In genomic region chr8:95204039-95204380, GRCm38 (mm10) we compare ENCODE assay signal across 8 mouse cellular contexts. TPM values are rescaled to one million over a fixed set of nuclear protein-coding genes. Genes with fewer than 3 reads are reported as not detected.
A peak's percentile ranks its signal among the peaks of the same experiment; 100 is the strongest.
DNase-seq lines count a peak whose midpoint lies in the region; ATAC-seq lines count a peak whose summit lies in the region.

No protein-coding gene starts in this region.

- no peak overlapping the region for H3K4me2 ChIP-seq in hindbrain, embryonic 13.5 days

- WGBS in hindbrain, embryonic 13.5 days, result 17% methylated on average over 10 of the region's 10 CpGs

- no peaks in the 10 kb centered on the region for H3K9me3 ChIP-seq in hindbrain, embryonic 13.5 days

- H3K27me3 ChIP-seq in hindbrain, embryonic 13.5 days, result no peaks in the 10 kb centered on the region

- DNase-seq in WW6 (ENCODE audit: low read depth, low spot score), result peak; percentile 56
- peak; percentile 50 for DNase-seq in cerebellum, adult 9-11 months
- DNase-seq in frontal cortex, postnatal 25 days (ENCODE audit: low spot score in 2 of 2), result peak; percentile 43 to 65
- DNase-seq in layer of hippocampus, postnatal 36 days, result peak; percentile 66 to 71
- peak; percentile 71 for DNase-seq in right cerebral cortex, postnatal 14 days
- peak; percentile 66 to 77 for DNase-seq in urinary bladder, postnatal 4 days (ENCODE audit: low spot score in 2 of 2)

- H3K4me3 ChIP-seq in hindbrain, embryonic 13.5 days, result no peak overlapping the region

- peak overlapping the region; percentile 89; the same call in 1 of the 2 replicates for H3K27ac ChIP-seq in hindbrain, embryonic 13.5 days

- H3K36me3 ChIP-seq in hindbrain, embryonic 13.5 days, result no peaks in the 10 kb centered on the region

- peak; percentile 62 for ATAC-seq in hindbrain, embryonic 13.5 days (ENCODE audit: low FRiP score)
- ATAC-seq in megakaryocyte-erythroid progenitor cell, adult 5-6 weeks (replicated peaks; ENCODE audit: low FRiP score, low TSS enrichment, poor library complexity, severe bottlenecking), result peak; percentile 84

- peaks cover 32% of the 10 kb centered on the region for H3K4me1 ChIP-seq in hindbrain, embryonic 13.5 days (replicated peaks)

- H3K9ac ChIP-seq in hindbrain, embryonic 13.5 days, result no peak overlapping the region

RNA-seq across cellular contexts. Expression of gene Kifc3, which starts 1.4 kb away (rescaled TPM):
- polyA plus RNA-seq in hindbrain, embryonic 13.5 days (2015; fragmentation: Nextera tagmentation; extraction: Ambion mirVana), result 16.5 and 20.2 TPM in 2 replicates
- total RNA-seq in layer of hippocampus, postnatal 36 days (2021), result 10 to 100 TPM; 61.4 to 62.0 TPM
- 0.99 TPM in 1 of 2 replicates, not detected in the other for total RNA-seq in megakaryocyte-erythroid progenitor cell, adult 5-6 weeks (2014; fragmentation: Nextera tagmentation)
- 0.61 and 1.4 TPM in 2 replicates for total RNA-seq in megakaryocyte-erythroid progenitor cell, adult 5-6 weeks (2017)

Comparison
In these comparisons a context has a peak if more than half of its experiments do, and no peak if none do; other contexts are left out.
1. RNA of gene Kifc3, which starts 1.4 kb away (total RNA-seq): 61.4 to 62.0 TPM in layer of hippocampus, postnatal 36 days; 0.61 to 1.4 TPM in megakaryocyte-erythroid progenitor cell, adult 5-6 weeks; every median in the first group is over 10 times any median in the second.
2. Peak in every context shown above with its lines, with median percentiles within 50 percentile points of each other: DNase-seq.